Mouse (Mus musculus) cortical plate, adult 2 months (tissue): ENCODE results near the gene Sgca.

ENCODE experiments used
- CTCF ChIP-seq: fragments of 200-500 bp; IDR thresholded peaks from 2 replicates; pipeline ENCODE4 v1.5.1; 2011; ENCODE audit warnings: mild to moderate bottlenecking, control low read depth, low read length; ENCODE audit not compliant: insufficient read depth; ENCODE audit errors: extremely low read depth
- POLR2A ChIP-seq: fragments of 200-500 bp; IDR thresholded peaks from 2 replicates; pipeline ENCODE4 v1.6.1; 2011; ENCODE audit warnings: mild to moderate bottlenecking, low read length, control low read depth; ENCODE audit not compliant: insufficient read depth; ENCODE audit errors: extremely low read depth

- TF ChIP-seq CTCF = no peak
- no peak for TF ChIP-seq POLR2A
Observed at GRCm38 (mm10) chr11:95011416-95011815, 35.3 kb upstream of the Sgca start.
